Mouse (Mus musculus): ENCODE results near the gene Ccl19.
"Not testable (repeated sequence)": the region's sequence is repeated elsewhere in the genome, so short reads cannot be mapped to it uniquely, and the experiment has no call there.

The Ccl19 gene

DNA sequence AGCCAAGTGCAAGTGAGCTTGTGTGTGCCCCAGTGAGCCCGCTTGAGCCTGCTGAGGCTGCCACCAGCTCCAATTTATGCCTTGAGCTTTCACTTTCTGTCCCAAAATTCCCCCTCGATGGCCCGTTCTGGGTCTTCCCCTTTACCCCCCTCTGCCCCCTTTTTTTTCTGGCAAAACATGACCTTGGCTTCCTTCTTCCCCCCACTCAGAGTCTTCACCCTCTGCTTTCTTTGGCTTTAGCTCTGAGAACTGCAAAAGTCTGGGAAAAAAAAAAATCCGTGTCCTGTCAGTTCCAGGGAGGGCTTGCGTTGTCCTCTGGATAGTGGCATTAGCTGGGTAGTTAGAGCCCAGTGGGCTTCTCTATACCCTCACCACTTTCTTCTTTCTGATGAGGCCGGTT is at the start of gene Ccl19:
Gene Ccl19 (minus strand): TSS at position 101 of the 400 bp plus-strand sequence.
- in situ Hi-C loops (cut with MboI; ENCODE audit: unreplicated experiment in 2 of 2) = not testable (repeated sequence)

DNA sequence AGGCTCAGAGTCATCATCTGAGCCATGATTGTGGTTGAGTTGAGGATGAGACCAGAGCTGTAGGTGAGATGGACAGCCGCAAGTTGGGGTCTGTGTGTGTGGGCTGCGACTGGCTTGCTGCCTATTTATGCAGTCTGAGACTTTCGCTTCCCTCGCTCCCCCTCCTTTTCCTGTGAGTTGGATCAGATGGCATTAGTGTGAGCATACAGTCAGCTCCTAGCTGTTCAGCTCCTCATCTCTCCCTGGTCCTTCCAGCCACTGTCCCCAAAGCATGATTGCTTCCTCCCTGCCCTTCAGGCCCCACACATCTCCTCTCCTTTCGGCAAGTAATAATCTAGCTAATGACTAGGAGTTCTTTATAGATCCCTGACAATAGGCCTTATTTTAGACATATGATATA is 17.5 kb upstream of the Ccl19 start, which contains the start of gene Ccl21a:
Gene Ccl21a (minus strand): TSS at position 101 of the 400 bp plus-strand sequence.
- in situ Hi-C loops (cut with MboI; ENCODE audit: unreplicated experiment in 2 of 2) = not testable (repeated sequence)

DNA sequence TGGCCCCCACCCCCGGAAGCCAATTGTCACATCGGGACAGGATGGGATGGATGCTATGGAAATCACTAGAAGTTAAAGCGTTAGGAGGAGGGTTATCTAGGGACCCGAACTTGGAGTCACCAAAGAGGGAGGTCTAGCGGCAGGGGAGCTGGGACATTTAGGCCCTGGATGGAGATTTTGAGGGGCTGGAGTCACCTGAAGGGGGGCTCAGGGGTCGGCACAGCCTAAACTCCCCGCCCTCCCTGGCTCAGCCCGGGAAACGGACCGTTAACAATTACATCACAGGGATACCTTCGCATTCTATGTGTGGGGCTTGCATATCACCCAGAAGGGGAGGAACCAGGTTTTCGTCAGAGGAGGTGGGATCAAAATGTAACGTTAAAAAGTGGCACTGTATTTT is 21.1 kb downstream of the Ccl19 start, which contains the start of gene 4930578G10Rik:
Gene 4930578G10Rik (plus strand): TSS at position 301 of the 400 bp plus-strand sequence.
- in situ Hi-C loops (cut with MboI; ENCODE audit: unreplicated experiment in 2 of 2) = not testable (repeated sequence)

Data from v-Abl transformed pro-B cells (cell line).